Mouse (Mus musculus) bone marrow, adult 2 months (tissue): ENCODE measurements around the gene Cyp4a14. TPM values are rescaled to one million over a fixed set of nuclear protein-coding genes. Genes with fewer than 3 reads are reported as not detected.
"Not testable (repeated sequence)": the region's sequence is repeated elsewhere in the genome, so short reads cannot be mapped to it uniquely, and the experiment has no call there.

Experiments
- H3K27ac ChIP-seq: fragments of 200-500 bp; 2 replicates; pipeline ENCODE4 v1.5.1; 2012; ENCODE audit warnings: low read depth, mild to moderate bottlenecking, control low read depth, inconsistent platforms, low read length; ENCODE audit not compliant: control insufficient read depth, poor library complexity, insufficient read depth
- H3K4me1 ChIP-seq: fragments of 200-500 bp; 2 replicates; pipeline ENCODE4 v1.6.1; 2011; ENCODE audit warnings: low read length; ENCODE audit not compliant: control insufficient read depth, insufficient read depth
- H3K4me3 ChIP-seq: fragments of 200-500 bp; replicated peaks from 2 replicates; pipeline ENCODE3; 2011; ENCODE audit warnings: mild to moderate bottlenecking, low read depth, low read length, control low read depth; ENCODE audit not compliant: control insufficient read depth
- CTCF ChIP-seq: fragments of 200-500 bp; IDR thresholded peaks from 2 replicates; pipeline ENCODE4 v1.5.1; 2011; ENCODE audit warnings: low read length, control low read depth; ENCODE audit not compliant: control insufficient read depth, insufficient read depth
- POLR2A ChIP-seq: fragments of 200-500 bp; IDR thresholded peaks from 2 replicates; pipeline ENCODE4 v1.6.1; 2011; ENCODE audit warnings: low read depth, mild to moderate bottlenecking, control low read depth, low read length, borderline replicate concordance; ENCODE audit not compliant: control insufficient read depth
- WGBS: fragments of 180-500 bp; shearing (Covaris S2); methylation state at CpG from one replicate; pipeline ENCODE4 v1.1.7; 2018; 5-methylcytosine and 5-hydroxymethylcytosine counted together
- polyA plus RNA-seq: library from polyadenylated mRNA; stranded (reverse); fragments of >200 nt; gene quantifications from 2 replicates; pipeline ENCODE4 v1.2.4, GENCODE M21; 2011; ENCODE audit warnings: low replicate concordance; ENCODE audit not compliant: missing spikeins, insufficient read depth, insufficient read length

The Cyp4a14 gene
- 1.2 TPM in 1 of 2 replicates, not detected in the other for polyA plus RNA-seq

- 84% methylated on average over 1 of the region's 1 CpGs for WGBS
- H3K4me1 ChIP-seq: no peaks in the 10 kb centered on the region
- no peak within 1 kb of the TSS for H3K27ac ChIP-seq
- H3K4me3 ChIP-seq: no peak within 1 kb of the TSS
- TF ChIP-seq POLR2A: no peak
- no peak for TF ChIP-seq CTCF
These were observed at the start of gene Cyp4a14 for GRCm38 (mm10) chr4:115496001-115496400. Gene Cyp4a14, minus strand, starts transcription at chr4:115496142.

- H3K4me1 ChIP-seq: no peaks in the 10 kb centered on the region
- no peak overlapping the region for H3K4me3 ChIP-seq
- WGBS: 40% methylated on average over 1 of the region's 1 CpGs
- TF ChIP-seq CTCF: no peak
- TF ChIP-seq POLR2A: no peak
- H3K27ac ChIP-seq: no peak overlapping the region
These were observed 49.2 kb upstream of the Cyp4a14 start for GRCm38 (mm10) chr4:115545101-115545500.

GRCm38 (mm10) chr4:115521766-115522165 lies 25.8 kb upstream of the Cyp4a14 start:
- TF ChIP-seq POLR2A (no peak), CTCF (no peak)
- no peaks in the 10 kb centered on the region for H3K4me1 ChIP-seq
- no peak overlapping the region for H3K27ac ChIP-seq
- 93% methylated on average over 2 of the region's 2 CpGs for WGBS
- no peak overlapping the region for H3K4me3 ChIP-seq

- no peak overlapping the region for H3K27ac ChIP-seq
These were observed 23.5 kb upstream of the Cyp4a14 start for GRCm38 (mm10) chr4:115519444-115519843.

GRCm38 (mm10) chr4:115518000-115518399 lies 22.1 kb upstream of the Cyp4a14 start, which contains the start of gene Cyp4a10:
Gene Cyp4a10, plus strand, starts transcription at chr4:115518264.
- H3K4me1 ChIP-seq, H3K4me3 ChIP-seq, H3K27ac ChIP-seq: not testable (repeated sequence)
- WGBS: 80% methylated on average over 5 of the region's 5 CpGs

More at GRCm38 (mm10) chr4:115519444-115519843, 23.5 kb upstream of the Cyp4a14 start:
- Histone ChIP-seq H3K4me3 (no peak overlapping the region), H3K4me1 (no peaks in the 10 kb centered on the region)
- TF ChIP-seq POLR2A (no peak), CTCF (no peak)
- WGBS: 47% methylated on average over 4 of the region's 4 CpGs

GRCm38 (mm10) chr4:115513964-115514363 lies 18.0 kb upstream of the Cyp4a14 start:
- H3K4me1 ChIP-seq, H3K27ac ChIP-seq, H3K4me3 ChIP-seq: not testable (repeated sequence)

- TF ChIP-seq CTCF (no peak), POLR2A (no peak)
- 77% methylated on average over 3 of the region's 3 CpGs for WGBS
- Histone ChIP-seq H3K4me1 (no peaks in the 10 kb centered on the region), H3K4me3 (no peak overlapping the region), H3K27ac (no peak overlapping the region)
These were observed 1.5 kb upstream of the Cyp4a14 start for GRCm38 (mm10) chr4:115497466-115497865.

- 22% methylated on average over 6 of the region's 6 CpGs for WGBS
- TF ChIP-seq POLR2A: no peak
- TF ChIP-seq CTCF: no peak
- Histone ChIP-seq H3K4me3 (no peak overlapping the region), H3K4me1 (no peaks in the 10 kb centered on the region), H3K27ac (no peak overlapping the region)
These were observed 14.8 kb downstream of the Cyp4a14 start for GRCm38 (mm10) chr4:115481006-115481652.

GRCm38 (mm10) chr4:115476051-115476450 lies 19.9 kb downstream of the Cyp4a14 start:
- not testable (repeated sequence) for H3K27ac ChIP-seq, H3K4me3 ChIP-seq, H3K4me1 ChIP-seq

- not testable (repeated sequence) for H3K27ac ChIP-seq, H3K4me3 ChIP-seq, H3K4me1 ChIP-seq
- 40% methylated on average over 3 of the region's 3 CpGs for WGBS
These were observed 22.4 kb downstream of the Cyp4a14 start for GRCm38 (mm10) chr4:115473585-115473984.
